Mouse (Mus musculus) embryonic fibroblast, embryonic 13.5 days (primary cell): Measurements from ENCODE around the gene C1ql4. TPM values are rescaled to one million over a fixed set of nuclear protein-coding genes. Genes with fewer than 3 reads are reported as not detected.

Experiments
- H3K27ac ChIP-seq: 2 replicates; pipeline ENCODE4 v1.5.1; 2012; ENCODE audit warnings: low read length, control low read depth, inconsistent platforms; ENCODE audit not compliant: insufficient read depth
- H3K4me1 ChIP-seq: 2 replicates; pipeline ENCODE4 v1.6.1; 2011; ENCODE audit warnings: low read length; ENCODE audit not compliant: control insufficient read depth, insufficient read depth
- H3K4me3 ChIP-seq: 2 replicates; pipeline ENCODE4 v1.5.1; 2011; ENCODE audit warnings: mild to moderate bottlenecking, control low read depth, low read length; ENCODE audit not compliant: insufficient read depth
- CTCF ChIP-seq: IDR thresholded peaks from 2 replicates; pipeline ENCODE4 v1.5.1; 2011; ENCODE audit warnings: mild to moderate bottlenecking, control low read depth, low read length, moderate library complexity, borderline replicate concordance; ENCODE audit not compliant: insufficient read depth
- POLR2A ChIP-seq: IDR thresholded peaks from 2 replicates; pipeline ENCODE4 v1.6.1; 2011; ENCODE audit warnings: low read depth, mild to moderate bottlenecking, control low read depth, low read length, moderate library complexity
- polyA plus RNA-seq: library from polyadenylated mRNA; stranded (reverse); fragments of >200 nt; gene quantifications from 2 replicates; pipeline ENCODE4 v1.2.4, GENCODE M21; 2011; ENCODE audit warnings: low read depth; ENCODE audit not compliant: missing spikeins, insufficient read length

The C1ql4 gene
- polyA plus RNA-seq, 1 experiment: not detected

DNA sequence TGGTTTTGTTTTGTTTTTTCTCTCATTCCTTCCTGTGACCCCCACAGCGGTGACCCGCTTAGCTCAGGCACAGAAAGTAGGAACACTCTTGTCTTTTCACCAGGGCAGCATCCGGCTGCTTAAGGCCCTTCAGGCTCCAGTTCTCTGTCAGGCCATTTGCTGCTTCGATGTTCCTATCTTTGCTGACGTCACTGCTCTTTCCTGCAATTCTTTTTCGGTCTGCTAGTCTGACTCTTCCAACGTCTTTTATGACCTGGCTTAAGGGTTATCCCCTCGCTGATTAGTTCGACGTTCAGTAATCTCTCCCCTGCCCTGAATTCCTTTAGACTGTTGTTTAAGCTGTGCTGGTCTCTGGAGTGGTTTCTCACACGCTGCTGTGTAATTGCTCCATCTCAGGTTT lies 28.9 kb upstream of the C1ql4 start:
- no peaks in the 10 kb centered on the region for H3K4me1 ChIP-seq
- H3K4me3 ChIP-seq: no peak overlapping the region
- H3K27ac ChIP-seq: no peak overlapping the region
- TF ChIP-seq CTCF: no peak
- TF ChIP-seq POLR2A: no peak

GRCm38 (mm10) chr15:99115065-99115423 lies 27.4 kb upstream of the C1ql4 start:
- Histone ChIP-seq H3K27ac (no peak overlapping the region), H3K4me3 (no peak overlapping the region)
- TF ChIP-seq CTCF: no peak
- TF ChIP-seq POLR2A: no peak

GRCm38 (mm10) chr15:99114312-99115064 lies 26.9 kb upstream of the C1ql4 start:
- Histone ChIP-seq H3K27ac (no peak overlapping the region), H3K4me3 (no peak overlapping the region), H3K4me1 (no peaks in the 10 kb centered on the region)
- TF ChIP-seq CTCF (no peak), POLR2A (no peak)

More at GRCm38 (mm10) chr15:99115065-99115423, 27.4 kb upstream of the C1ql4 start:
- H3K4me1 ChIP-seq: no peaks in the 10 kb centered on the region

DNA sequence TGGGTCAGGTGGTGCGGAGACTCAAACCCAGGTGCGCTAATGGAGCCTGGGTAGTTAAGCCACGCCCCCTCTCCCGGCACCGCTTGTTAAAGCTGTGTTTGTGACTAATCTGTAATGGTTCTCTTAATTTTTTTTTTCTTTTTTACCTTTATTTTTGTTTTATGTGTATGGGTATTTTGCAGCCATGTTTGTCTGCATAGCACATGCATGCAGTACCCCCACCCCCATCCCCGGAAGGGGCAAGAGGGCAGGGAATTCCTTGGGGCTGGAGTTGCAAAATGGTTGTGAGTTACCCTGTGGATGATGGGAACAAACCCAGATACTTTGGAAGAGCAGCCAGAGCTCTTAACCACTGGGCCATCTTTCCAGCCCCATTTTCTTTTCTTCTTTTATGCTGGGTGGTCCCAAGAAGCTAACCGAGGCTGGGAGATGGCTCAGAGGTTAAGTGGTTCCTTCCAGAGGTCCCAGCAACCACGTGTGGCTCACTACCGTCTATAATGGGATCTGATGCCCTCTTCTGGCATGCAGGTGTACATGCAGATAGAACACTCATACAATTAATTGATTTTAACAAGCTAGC lies 25.9 kb upstream of the C1ql4 start:
- H3K4me3 ChIP-seq: no peak overlapping the region

DNA sequence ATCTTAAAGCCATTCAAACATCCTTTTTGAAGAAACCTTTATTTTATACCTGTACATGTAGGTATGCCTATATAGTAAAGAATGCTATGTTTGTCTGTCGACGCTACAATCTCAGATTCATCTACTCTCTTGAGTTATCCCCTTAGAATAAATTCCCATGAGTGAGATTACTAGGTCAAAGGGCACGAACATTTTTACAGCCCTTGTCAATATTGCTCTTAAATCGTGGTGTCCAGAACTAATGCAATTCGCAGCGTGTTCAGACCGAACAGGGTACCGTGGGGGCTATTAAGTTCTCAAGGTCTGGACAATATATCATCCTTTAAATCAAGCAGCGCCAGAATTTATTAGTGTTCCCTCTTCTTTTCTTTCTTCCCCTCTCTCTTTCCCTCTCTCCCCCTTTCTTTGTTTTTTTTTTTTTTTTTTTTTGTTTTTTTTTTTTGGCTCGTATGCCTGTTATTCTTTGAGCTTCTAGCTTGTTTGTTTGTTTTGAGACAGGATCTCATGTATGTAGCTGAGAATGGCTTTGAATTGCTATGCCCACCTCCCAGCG lies 25.3 kb upstream of the C1ql4 start:
- no peak for TF ChIP-seq CTCF
- TF ChIP-seq POLR2A: no peak
- H3K27ac ChIP-seq: no peak overlapping the region
- H3K4me1 ChIP-seq: no peaks in the 10 kb centered on the region
- no peak overlapping the region for H3K4me3 ChIP-seq

More for the DNA sequence above, 25.9 kb upstream of the C1ql4 start:
- no peak overlapping the region for H3K27ac ChIP-seq
- TF ChIP-seq POLR2A (no peak), CTCF (no peak)
- no peaks in the 10 kb centered on the region for H3K4me1 ChIP-seq

DNA sequence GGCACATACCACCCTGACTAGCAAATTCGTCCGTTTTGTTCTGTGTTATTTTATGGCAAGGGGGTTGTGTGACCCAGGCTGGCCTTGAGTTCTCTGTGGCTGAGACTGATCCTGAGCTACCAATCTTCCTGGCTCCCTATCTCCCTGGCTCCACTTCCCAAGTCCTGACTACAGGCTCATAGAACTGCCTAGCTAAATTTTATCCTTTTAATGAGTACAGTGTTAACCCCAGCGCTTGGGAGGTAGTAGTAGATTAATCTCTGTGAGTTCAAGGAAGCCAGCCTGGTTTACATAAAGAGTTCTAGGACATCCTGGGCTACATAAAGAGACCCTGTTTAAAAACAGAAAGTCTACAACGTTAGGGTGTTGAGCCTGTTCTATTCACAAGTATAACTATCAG lies 24.2 kb upstream of the C1ql4 start:
- H3K4me3 ChIP-seq: no peak overlapping the region
- TF ChIP-seq POLR2A (no peak), CTCF (no peak)
- H3K27ac ChIP-seq: no peak overlapping the region
- H3K4me1 ChIP-seq: no peaks in the 10 kb centered on the region

DNA sequence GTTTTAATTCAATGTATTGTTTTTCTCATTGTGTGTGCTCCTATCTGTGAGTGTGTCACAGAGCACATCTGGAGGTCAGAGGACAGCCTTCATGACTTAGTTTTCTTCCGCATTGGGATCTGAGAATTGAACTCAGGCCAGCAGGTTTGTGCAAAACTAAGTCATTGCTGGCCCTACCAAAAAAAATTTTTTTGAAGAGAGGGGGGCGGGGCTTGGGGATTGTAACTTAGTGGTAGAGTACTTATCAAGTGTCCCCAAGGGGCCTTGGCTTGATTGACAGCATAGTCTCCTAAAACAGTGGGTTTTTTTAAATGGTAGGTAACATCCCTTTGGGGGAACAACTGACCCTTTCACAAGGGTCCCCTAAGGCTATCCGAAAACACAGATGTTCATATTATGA lies 23.5 kb upstream of the C1ql4 start:
- Histone ChIP-seq H3K4me3 (no peak overlapping the region), H3K4me1 (no peaks in the 10 kb centered on the region), H3K27ac (no peak overlapping the region)
- TF ChIP-seq POLR2A (no peak), CTCF (no peak)

- TF ChIP-seq POLR2A (no peak), CTCF (no peak)
- Histone ChIP-seq H3K4me1 (no peaks in the 10 kb centered on the region), H3K27ac (no peak overlapping the region), H3K4me3 (no peak overlapping the region)
Observed at GRCm38 (mm10) chr15:99107866-99108265, 20.2 kb upstream of the C1ql4 start.

DNA sequence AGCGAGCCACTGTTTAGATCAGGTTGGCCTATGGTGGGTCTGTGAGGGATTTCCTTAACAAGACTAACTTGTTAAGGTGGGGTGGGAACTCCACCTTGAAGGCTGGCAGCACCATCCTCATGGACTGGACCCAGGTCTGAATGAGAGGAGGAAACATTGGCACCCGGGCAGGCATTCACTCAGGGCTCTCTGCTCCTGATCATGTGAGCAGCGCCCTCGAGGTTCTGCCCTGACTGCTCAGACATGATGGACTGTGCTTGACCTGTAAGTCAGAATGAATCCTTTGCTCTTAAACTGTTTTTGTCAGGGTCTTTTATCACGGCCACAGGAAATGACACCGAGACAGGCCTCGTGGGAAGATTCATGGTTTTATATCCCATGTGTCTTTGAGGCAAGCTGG lies 17.6 kb upstream of the C1ql4 start:
- no peak for TF ChIP-seq POLR2A
- TF ChIP-seq CTCF: no peak
- Histone ChIP-seq H3K27ac (no peak overlapping the region), H3K4me1 (no peaks in the 10 kb centered on the region), H3K4me3 (no peak overlapping the region)

- Histone ChIP-seq H3K4me3 (no peak overlapping the region), H3K27ac (no peak overlapping the region), H3K4me1 (no peaks in the 10 kb centered on the region)
- TF ChIP-seq CTCF (no peak), POLR2A (no peak)
Observed at GRCm38 (mm10) chr15:99099984-99100383, 12.4 kb upstream of the C1ql4 start.
